Mouse (Mus musculus): ENCODE results near the gene Cyp1a1. TPM values are rescaled to one million over a fixed set of nuclear protein-coding genes. Genes with fewer than 3 reads are reported as not detected.

Gene Cyp1a1
- 0.02 TPM in 1 of 2 replicates, not detected in the other for polyA plus RNA-seq (2012; rRNA removed)

DNA sequence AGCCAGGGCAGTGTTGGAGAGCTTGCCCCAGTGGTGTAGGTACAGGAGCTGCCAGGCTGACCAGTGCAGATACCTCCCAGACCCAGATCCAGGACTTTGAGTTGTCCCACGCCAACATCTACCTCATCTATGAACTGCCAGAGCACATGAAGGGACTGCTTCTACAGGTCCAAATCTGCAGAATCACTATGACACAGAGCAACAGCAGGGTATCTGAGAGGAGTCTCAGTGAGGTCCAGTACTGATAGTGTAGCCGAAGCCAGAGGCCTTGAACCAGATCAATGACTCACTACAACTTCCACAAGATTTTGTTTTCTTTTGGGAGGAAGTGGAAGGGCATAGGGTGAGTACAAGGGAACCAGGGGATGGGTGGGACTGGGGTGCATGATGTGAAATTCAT lies at the start of gene Cyp1a1:
Gene Cyp1a1 (plus strand): TSS at position 178 of the 400 bp plus-strand sequence.

DNA sequence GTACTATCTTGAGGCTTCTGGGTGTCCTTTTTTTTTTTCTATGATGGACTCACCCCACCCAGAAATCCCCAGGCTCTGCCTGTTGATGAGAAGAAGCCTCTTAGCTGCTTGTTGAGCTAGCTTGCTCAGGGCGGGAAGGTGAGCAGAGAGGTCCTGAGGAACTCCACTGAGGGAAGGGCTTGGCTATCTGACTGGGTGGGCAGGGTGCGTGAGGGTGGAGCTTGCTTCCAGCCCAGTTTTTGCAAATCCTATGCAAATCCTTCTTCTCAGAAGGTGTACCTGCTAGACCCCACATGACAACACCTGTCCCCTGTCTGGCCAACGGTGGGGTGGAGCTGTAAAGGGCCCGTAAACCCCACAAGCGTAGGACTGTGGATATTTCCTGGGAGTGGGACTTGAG lies 34.4 kb upstream of the Cyp1a1 start, which contains the start of gene Csk:
Gene Csk (minus strand): TSS at position 349 of the 400 bp plus-strand sequence.

DNA sequence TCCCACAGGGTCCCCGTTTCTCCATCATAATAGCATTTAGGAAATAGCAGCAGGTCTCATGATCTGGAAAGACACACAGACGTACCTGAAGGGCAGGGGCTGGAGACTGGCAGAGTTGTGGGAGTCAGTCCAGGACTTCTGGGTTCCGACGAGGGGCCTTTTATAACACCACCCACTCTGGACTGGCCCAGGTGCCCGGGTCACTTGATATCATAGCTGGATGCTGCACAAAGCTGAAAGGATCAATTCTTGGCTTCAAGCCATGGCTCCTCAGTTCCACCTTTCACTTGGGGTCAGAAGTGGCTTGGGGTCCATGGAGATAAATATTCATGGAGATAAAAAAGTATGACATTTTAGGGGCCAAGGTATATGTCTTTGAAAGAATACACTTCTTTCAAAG lies 4.2 kb upstream of the Cyp1a1 start, which contains the start of gene Cyp1a2:
Gene Cyp1a2 (minus strand): TSS at position 184 of the 400 bp plus-strand sequence.

DNA sequence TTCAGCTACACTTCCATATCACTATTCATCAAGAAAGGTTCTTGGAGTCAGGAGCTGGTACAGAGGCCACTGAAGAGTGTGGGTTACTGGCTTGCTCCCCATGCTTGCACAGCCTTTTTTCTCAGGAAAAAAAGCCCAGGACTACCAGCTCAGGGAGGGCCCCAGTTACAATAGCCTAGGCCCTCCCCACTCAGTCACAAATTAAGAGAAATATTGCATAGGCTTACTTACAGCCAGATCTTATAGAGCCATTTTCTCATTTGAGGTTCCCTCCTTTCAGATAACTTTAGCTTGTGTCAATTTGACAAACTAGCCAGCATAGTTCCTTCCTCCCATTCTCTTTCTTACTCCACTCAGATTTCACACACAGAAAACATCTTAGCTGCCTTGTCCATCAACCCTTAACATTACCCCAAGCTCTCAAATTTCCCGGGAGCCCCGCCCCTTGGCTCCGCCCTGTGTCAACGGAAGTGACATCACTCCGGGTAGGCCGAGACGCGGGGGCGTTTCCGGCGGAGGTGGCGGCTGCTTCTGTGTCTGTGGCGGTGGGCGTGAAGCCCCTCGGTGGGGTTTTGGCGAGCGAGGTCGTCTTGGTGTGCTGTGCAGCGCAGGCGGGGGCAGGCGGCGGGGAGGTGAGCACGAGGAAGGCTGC lies 20.5 kb downstream of the Cyp1a1 start, which contains the start of gene Edc3:
Gene Edc3 (plus strand): TSS at position 473 of the 652 bp plus-strand sequence.

Other genes with a start within 250 kb of the Cyp1a1 start
- 16.8 and 25.7 TPM in 2 replicates for gene Ppcdc, start 247.8 kb upstream of the Cyp1a1 start, polyA plus RNA-seq (2012; rRNA removed)
- gene Scamp5, start 219.9 kb upstream of the Cyp1a1 start, polyA plus RNA-seq (2012; rRNA removed): 47.3 and 47.6 TPM in 2 replicates
- 3.3 and 4.3 TPM in 2 replicates for gene Rpp25, start 183.9 kb upstream of the Cyp1a1 start, polyA plus RNA-seq (2012; rRNA removed)
- gene Cox5a, start 166.7 kb upstream of the Cyp1a1 start, polyA plus RNA-seq (2012; rRNA removed): 182 and 251 TPM in 2 replicates
- gene Fam219b, start 150.4 kb upstream of the Cyp1a1 start, polyA plus RNA-seq (2012; rRNA removed): 12.3 and 20.8 TPM in 2 replicates
- 62.6 and 65.6 TPM in 2 replicates for gene Mpi, start 135.2 kb upstream of the Cyp1a1 start, polyA plus RNA-seq (2012; rRNA removed)
- 37.6 and 48.1 TPM in 2 replicates for gene Scamp2, start 127.0 kb upstream of the Cyp1a1 start, polyA plus RNA-seq (2012; rRNA removed)
- 21.0 and 22.8 TPM in 2 replicates for gene Ulk3, start 98.5 kb upstream of the Cyp1a1 start, polyA plus RNA-seq (2012; rRNA removed)
- gene Cplx3, start 81.6 kb upstream of the Cyp1a1 start, polyA plus RNA-seq (2012; rRNA removed): 0.80 and 1.7 TPM in 2 replicates
- 0.05 and 0.06 TPM in 2 replicates for gene Lman1l, start 67.2 kb upstream of the Cyp1a1 start, polyA plus RNA-seq (2012; rRNA removed)
- gene Csk, start 34.3 kb upstream of the Cyp1a1 start, polyA plus RNA-seq (2012; rRNA removed): 54.7 and 94.3 TPM in 2 replicates
- gene Cyp1a2, start 4.2 kb upstream of the Cyp1a1 start, polyA plus RNA-seq (2012; rRNA removed): not detected in 2 replicates
- gene Edc3, start 20.6 kb downstream of the Cyp1a1 start, polyA plus RNA-seq (2012; rRNA removed): 14.4 and 21.7 TPM in 2 replicates
- gene Clk3, start 77.9 kb downstream of the Cyp1a1 start, polyA plus RNA-seq (2012; rRNA removed): 128 and 137 TPM in 2 replicates
- gene Arid3b, start 148.9 kb downstream of the Cyp1a1 start, polyA plus RNA-seq (2012; rRNA removed): 19.2 and 22.9 TPM in 2 replicates
- 58.9 and 69.7 TPM in 2 replicates for gene Ubl7, start 223.1 kb downstream of the Cyp1a1 start, polyA plus RNA-seq (2012; rRNA removed)